Mouse (Mus musculus): ENCODE data around the gene Opcml. TPM values are rescaled to one million over a fixed set of nuclear protein-coding genes. Genes with fewer than 3 reads are reported as not detected.

Opcml gene
- polyA plus RNA-seq, 1 experiment: 0.11 TPM

DNA sequence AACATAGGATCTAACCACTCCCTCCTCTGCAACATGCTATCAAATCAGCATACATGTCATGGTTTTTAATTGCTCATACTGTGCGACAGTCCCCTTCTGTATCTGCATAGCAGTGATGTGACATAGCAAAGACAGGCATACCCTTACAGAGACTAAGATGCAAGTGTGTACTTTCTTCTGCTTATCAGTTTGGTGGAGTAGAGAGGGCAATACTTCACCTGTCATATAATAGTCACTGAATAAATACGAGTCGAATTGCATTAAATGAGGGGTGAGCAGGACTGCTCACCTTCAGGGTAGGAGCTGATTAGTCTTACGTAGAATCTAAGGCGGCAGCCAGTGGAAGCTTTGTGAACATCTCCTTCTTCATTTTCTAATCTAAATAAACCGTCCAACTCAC, 1146.6 kb downstream of the Opcml start:
- DNase-seq (ENCODE audit: low read depth, low spot score): no peak
- WGBS: 40% methylated on average over 6 of the region's 6 CpGs

DNA sequence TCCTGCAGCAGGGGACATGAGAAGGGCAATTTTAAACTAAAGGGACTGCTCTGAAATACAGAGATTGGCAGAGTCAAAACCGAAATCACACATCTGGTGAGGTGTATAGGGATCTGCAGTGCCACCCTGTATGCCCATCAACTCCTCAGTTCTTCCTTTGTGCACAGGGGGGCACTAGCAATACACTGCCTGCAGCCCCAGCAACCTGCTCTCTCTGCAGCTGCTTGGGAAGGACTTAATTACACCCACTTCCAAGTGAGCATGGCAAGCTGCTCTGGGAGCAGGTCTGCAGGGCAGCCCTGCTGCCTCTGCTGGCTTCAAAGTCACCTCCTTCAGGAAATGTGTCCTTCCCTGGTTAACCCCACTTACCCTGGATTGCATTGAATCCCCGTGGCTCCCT, 1147.4 kb downstream of the Opcml start:
- no peak for DNase-seq (ENCODE audit: low read depth, low spot score)
- 33% methylated on average over 2 of the region's 2 CpGs for WGBS

- DNase-seq (ENCODE audit: low read depth, low spot score): no peak
Observed at GRCm38 (mm10) chr9:28940901-28941300, 1150.3 kb downstream of the Opcml start.

GRCm38 (mm10) chr9:28969455-28969854, 1178.9 kb downstream of the Opcml start:
- 38% methylated on average over 1 of the region's 1 CpGs for WGBS
- DNase-seq (ENCODE audit: low read depth, low spot score): no peak

Data from large intestine, adult 2 months (tissue).